Mouse (Mus musculus) forebrain, embryonic 10.5 days (tissue): ENCODE measurements at regions not wholly inside any gene's neighbourhood (a gene's known extent, or its start where the extent isn't known, plus 50 kb on each side); places are given as distances from the start of the nearest gene placed in this dataset.
A peak's percentile ranks its signal among the peaks of the same experiment; 100 is the strongest.

Experiments used
- DNase-seq: peaks from one replicate; pipeline ENCODE4 v3.0.0-alpha.2; 2017; ENCODE audit warnings: low spot score; ENCODE audit errors: extremely low spot score
- H3K27ac ChIP-seq: fragments of 300-500 bp; sonication (generic); 2 replicates; pipeline ENCODE4 v1.5.1; 2016; ENCODE audit warnings: mild to moderate bottlenecking
- H3K27me3 ChIP-seq: fragments of 300-500 bp; sonication (generic); 2 replicates; pipeline ENCODE4 v1.6.1; 2016; ENCODE audit warnings: mild to moderate bottlenecking; ENCODE audit not compliant: poor library complexity, severe bottlenecking
- H3K36me3 ChIP-seq: fragments of 300-500 bp; sonication (generic); replicated peaks from 2 replicates; pipeline ENCODE4 v1.6.1; 2016; ENCODE audit warnings: mild to moderate bottlenecking, moderate library complexity
- H3K4me1 ChIP-seq: fragments of 300-500 bp; sonication (generic); 2 replicates; pipeline ENCODE4 v1.6.1; 2016
- H3K4me3 ChIP-seq: fragments of 300-500 bp; sonication (generic); 2 replicates; pipeline ENCODE4 v1.5.1; 2016; ENCODE audit warnings: mild to moderate bottlenecking, moderate library complexity
- H3K9me3 ChIP-seq: fragments of 300-500 bp; sonication (generic); 2 replicates; pipeline ENCODE4 v1.6.1; 2016; ENCODE audit warnings: mild to moderate bottlenecking, moderate library complexity
- WGBS: fragments of 180-500 bp; shearing (Covaris S2); methylation state at CpG from one replicate; pipeline ENCODE4 v1.1.7; 2016; 5-methylcytosine and 5-hydroxymethylcytosine counted together

DNA sequence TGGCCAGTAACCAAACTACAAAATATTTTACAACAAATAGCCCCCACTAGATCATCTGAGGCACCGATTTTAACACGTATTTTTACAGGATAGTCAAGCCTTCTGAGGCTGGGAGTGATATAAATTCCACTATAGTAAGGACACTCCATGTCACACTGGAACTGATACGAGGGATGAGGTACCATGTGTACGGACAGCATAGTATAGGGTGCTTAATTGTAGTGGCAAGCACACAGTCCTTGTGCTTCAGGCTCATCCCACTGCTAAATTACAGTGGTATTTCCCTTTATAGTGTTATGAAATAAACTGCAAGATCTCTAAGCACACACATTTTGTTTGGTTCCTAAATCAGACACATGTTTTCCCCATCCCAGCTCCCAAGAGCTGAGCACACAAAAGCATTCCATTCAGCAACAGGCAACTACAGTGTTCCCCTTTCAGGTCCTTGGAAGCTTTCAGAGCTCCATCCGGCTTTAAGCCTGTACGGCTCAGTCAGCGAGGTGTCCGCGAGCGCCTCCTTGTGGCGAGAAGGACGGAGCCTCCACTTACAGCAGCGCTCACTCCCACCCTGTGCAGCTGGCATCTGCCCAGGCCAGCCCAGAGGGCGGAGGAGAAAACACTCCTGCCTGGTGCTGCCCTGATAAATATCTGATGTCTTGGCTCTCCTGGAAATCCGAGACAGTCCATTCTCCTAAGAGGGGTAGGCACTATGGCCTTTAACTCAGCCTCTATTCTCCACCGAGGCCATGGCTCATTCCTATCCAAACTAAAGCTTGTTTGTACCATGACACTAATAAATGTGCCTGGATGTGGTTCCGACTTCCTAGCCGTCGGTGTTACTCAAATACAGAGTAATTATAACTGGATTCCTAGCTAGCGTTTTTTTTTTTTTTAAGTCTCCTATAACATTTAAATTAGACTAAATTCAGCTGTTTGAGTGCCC lies 348.3 kb upstream of the G2e3 start:
- no peaks in the 10 kb centered on the region for H3K36me3 ChIP-seq
- no peaks in the 10 kb centered on the region for H3K9me3 ChIP-seq
- no peak overlapping the region for H3K4me3 ChIP-seq
- WGBS: 35% methylated on average over 20 of the region's 20 CpGs
- H3K27me3 ChIP-seq: peaks cover 46% of the 10 kb centered on the region
- H3K4me1 ChIP-seq: peaks cover 71% of the 10 kb centered on the region
- peak overlapping the region; percentile 45 for H3K27ac ChIP-seq
- peak; percentile 85 for DNase-seq

DNA sequence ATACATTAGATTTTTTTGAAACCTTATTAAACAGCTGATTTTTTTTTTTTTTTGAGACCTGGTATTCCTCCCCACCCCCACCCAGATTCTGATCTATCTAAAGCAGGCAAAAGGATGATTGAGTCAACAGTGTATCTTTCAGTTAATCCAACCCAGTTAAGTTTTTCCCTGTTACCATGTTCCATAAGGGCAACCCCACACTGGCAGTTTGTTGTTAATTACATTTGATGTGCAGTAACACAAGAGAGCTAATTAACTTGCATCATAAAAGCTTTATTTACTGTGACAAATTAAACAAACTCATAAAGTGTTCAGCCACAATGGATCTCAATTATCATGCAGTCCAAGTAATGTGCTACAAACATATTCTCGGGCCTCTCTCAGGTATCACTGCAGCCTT lies 346.8 kb upstream of the Prkd1 start:
- no peak for DNase-seq
- 82% methylated on average over 1 of the region's 1 CpGs for WGBS
- H3K4me1 ChIP-seq: peaks cover 36% of the 10 kb centered on the region

DNA sequence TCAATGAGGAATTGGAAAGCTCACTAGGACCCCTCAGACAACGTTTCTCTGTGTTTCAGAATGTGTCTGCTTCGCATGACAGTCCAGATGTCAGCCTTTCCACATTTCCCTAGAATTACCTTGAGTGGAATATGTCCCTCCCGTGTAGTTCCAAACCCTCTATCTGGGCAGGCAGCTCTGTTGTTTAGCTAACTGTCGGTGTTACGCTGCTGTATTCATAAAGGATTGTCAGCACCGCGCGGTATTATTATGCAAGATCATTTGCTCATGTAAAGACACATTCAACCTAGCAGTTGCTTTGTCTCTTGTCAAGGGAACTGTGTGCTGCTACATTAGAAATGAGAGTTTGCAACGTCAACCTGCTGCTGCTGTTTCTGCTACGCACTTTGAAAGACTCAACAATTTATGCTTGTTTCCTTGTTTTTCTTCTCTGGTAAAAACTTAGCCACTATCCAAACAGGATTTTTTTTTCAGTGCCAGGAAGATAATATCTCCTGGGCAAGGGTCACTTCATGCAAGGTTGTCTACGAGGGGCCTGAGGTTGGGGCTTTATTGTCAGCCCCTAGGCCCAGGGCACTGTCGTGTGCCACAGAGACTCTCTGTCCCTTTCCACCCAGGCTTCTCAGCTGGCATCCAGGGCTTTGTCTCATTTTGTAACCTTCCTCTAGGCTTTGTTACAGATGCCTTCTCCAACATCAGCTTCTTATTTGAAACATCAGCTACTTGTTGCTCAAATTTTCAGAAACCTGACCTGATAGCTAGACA lies 340.8 kb upstream of the Prkd1 start:
- DNase-seq: no peak
- Histone ChIP-seq H3K4me1 (peaks cover 8% of the 10 kb centered on the region), H3K9me3 (no peaks in the 10 kb centered on the region), H3K27me3 (no peaks in the 10 kb centered on the region), H3K4me3 (no peak overlapping the region), H3K36me3 (no peaks in the 10 kb centered on the region), H3K27ac (no peak overlapping the region)
- WGBS: 77% methylated on average over 12 of the region's 12 CpGs

More for the DNA sequence above, 346.8 kb upstream of the Prkd1 start:
- H3K27ac ChIP-seq: no peak overlapping the region
- H3K9me3 ChIP-seq: no peaks in the 10 kb centered on the region
- no peak overlapping the region for H3K4me3 ChIP-seq
- peaks cover 24% of the 10 kb centered on the region for H3K27me3 ChIP-seq
- H3K36me3 ChIP-seq: no peaks in the 10 kb centered on the region

DNA sequence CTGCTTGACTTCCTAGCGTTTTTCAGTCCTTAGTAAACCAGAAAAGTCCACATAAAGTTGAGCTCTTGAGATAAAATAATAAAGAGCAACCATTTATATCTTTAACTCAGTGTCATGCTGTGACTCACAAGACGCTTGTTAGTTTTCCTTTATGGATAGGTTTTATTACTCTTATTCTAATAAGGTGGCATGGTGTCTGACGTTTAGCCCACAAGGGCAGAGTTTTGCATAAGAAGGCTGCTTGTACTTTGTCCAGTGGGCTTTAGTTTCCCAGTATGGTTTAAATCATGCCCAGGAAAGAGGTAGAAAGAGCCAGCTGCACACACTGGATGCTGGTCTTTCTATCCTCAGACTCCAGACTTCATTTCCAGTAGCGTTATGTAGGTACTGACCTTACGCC lies 332.4 kb upstream of the Prkd1 start:
- Histone ChIP-seq H3K9me3 (no peaks in the 10 kb centered on the region), H3K4me1 (no peaks in the 10 kb centered on the region), H3K27me3 (no peaks in the 10 kb centered on the region), H3K27ac (no peak overlapping the region), H3K4me3 (no peak overlapping the region), H3K36me3 (no peaks in the 10 kb centered on the region)
- 91% methylated on average over 5 of the region's 5 CpGs for WGBS
- no peak for DNase-seq

DNA sequence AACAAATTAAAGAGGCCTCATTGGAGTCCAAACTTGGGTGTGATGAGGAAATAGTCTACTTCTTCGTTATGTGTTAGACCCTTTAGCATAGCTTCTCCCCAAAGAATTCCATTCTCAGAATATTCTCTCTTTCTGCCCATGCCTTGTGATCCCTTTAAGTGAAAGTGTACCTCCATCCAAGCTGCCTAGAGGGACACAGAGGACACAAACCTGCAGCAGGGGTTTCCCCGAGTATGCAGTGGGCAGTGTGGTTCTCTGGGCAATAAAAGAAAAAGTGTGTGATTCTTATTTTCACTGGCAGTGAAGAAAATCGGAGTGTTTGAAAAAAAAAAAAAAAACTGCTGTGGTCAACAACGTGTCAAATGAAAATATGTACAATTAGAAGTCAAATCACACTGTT lies 331.9 kb upstream of the Prkd1 start:
- DNase-seq: no peak

DNA sequence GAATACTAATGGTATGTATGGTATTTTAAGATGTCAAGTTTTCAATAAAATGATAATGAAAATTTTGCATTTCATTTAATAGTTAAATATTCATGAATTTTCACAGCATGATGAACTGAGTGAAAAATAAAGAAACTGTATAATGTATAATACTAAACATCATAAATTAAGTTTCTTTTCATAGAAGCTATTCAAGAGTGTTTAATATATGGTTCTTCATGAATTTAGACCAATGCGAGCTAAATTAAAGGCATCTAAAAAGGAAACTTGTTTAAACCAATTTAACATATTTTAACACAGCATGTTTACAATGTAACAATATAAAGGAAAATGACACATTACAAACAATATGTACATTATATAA lies 321.8 kb upstream of the Prkd1 start:
- Histone ChIP-seq H3K27ac (no peak overlapping the region), H3K4me3 (no peak overlapping the region), H3K9me3 (peaks cover 5% of the 10 kb centered on the region; the same call in 1 of the 2 replicates), H3K27me3 (peaks cover 32% of the 10 kb centered on the region), H3K4me1 (peaks cover 30% of the 10 kb centered on the region), H3K36me3 (no peaks in the 10 kb centered on the region)
- WGBS: 86% methylated on average over 1 of the region's 1 CpGs
- DNase-seq: no peak

More for the DNA sequence above, 331.9 kb upstream of the Prkd1 start:
- Histone ChIP-seq H3K9me3 (no peaks in the 10 kb centered on the region), H3K27me3 (no peaks in the 10 kb centered on the region), H3K4me1 (no peaks in the 10 kb centered on the region), H3K36me3 (no peaks in the 10 kb centered on the region), H3K27ac (no peak overlapping the region), H3K4me3 (no peak overlapping the region)
- 79% methylated on average over 4 of the region's 4 CpGs for WGBS

DNA sequence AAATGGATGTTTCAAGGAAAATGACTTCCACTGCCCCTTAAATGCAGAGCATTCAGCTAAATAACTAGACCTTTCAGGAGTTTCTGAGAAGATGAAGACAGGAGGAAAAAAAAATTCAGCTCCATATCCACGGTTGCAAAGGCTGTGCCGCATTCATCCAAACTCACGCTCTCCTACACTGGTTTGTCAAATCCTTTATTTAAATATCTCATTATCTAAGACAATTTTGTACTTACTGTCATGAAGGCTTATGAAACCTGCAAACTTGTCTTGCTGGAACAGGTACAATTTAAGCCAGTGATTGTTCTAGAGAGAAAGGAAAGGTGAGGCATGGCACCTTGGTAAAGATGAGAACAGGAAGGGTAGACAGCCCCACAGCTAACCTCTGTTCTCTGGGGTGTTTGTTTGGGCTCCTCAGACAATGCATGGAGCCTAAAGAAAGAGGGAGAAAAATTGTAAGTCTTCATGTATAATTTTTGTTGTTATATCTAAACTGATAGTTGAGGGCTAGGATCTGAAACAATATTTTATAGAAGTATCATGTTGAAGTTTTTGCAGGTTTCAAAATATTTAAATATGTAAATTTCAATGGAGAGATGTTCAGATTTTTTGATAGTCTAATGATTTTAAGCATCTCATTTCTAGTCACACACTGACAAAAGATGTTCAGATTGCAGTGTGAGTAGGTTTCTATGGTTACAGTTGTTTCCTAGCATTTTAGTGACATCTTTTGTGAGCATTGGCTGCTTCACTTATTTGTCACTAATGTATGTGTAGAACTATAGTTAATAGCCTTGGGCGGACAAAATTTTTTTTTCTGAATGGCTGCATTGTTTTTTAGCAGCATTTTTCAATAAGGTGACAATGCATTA lies 321.2 kb upstream of the Prkd1 start:
- no peak overlapping the region for H3K27ac ChIP-seq
- no peaks in the 10 kb centered on the region for H3K36me3 ChIP-seq
- no peak overlapping the region for H3K4me3 ChIP-seq
- no peak for DNase-seq
- WGBS: 69% methylated on average over 4 of the region's 4 CpGs
- H3K27me3 ChIP-seq: peaks cover 35% of the 10 kb centered on the region
- peaks cover 5% of the 10 kb centered on the region; the same call in 1 of the 2 replicates for H3K9me3 ChIP-seq
- H3K4me1 ChIP-seq: peaks cover 30% of the 10 kb centered on the region

DNA sequence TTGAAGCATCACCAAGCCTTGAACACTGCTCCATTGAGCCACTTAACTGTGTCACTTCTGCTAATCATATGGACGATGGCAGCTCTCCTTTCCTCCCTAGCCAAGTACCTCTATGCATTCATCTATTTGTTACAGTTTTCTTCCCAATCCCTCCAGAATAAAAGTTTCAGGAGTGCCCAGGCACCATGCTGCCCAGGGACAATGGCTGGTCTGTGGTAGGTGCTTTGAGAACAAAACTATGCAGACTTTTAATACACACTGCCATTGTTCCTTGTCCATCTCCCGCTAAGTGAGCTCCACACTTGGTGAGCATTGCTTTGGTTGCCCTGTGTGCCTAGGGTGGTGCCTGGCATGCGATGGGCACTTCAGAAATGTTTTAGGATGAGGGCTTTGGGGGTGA lies 320.5 kb upstream of the Prkd1 start:
- DNase-seq: no peak
- H3K4me1 ChIP-seq: peaks cover 30% of the 10 kb centered on the region
- no peak overlapping the region for H3K27ac ChIP-seq
- H3K4me3 ChIP-seq: no peak overlapping the region
- WGBS: 25% methylated on average over 3 of the region's 3 CpGs
- no peaks in the 10 kb centered on the region for H3K36me3 ChIP-seq
- H3K27me3 ChIP-seq: peaks cover 35% of the 10 kb centered on the region
- H3K9me3 ChIP-seq: peaks cover 5% of the 10 kb centered on the region; the same call in 1 of the 2 replicates

DNA sequence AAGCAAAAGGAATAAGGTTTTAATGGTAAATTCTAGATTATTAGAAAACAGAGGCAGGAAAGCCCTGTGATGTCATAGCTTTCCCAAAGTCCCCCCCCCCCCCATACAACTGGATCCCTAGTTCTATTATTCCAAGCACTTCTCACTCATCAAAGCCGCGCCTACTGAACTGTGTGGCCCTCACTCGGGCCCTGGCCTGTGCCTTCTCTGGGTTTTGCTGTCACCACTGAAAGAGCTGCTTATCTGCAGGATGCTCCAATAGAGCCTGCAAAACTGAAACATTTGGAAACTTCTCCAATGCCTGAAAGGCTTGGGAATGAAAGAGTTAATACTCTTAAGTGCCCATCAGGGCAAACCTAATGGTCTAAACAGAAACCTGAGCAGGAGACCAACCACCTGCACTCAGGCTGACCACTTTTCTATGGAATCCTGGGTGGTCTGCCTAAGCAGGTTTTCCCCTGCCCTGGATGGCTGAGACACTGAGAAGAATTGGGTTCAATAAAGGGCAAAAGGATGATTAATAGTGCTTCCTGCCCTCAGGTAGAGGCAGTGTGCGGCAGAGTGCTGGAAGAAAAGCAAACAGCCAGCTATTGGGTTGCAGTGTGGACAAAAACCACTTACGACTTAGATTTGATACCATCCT lies 318.4 kb upstream of the Prkd1 start:
- no peak for DNase-seq
- H3K36me3 ChIP-seq: no peaks in the 10 kb centered on the region
- H3K4me1 ChIP-seq: peaks cover 30% of the 10 kb centered on the region
- peaks cover 35% of the 10 kb centered on the region for H3K27me3 ChIP-seq
- no peak overlapping the region for H3K27ac ChIP-seq
- WGBS: 53% methylated on average over 5 of the region's 5 CpGs
- no peak overlapping the region for H3K4me3 ChIP-seq
- H3K9me3 ChIP-seq: no peaks in the 10 kb centered on the region

DNA sequence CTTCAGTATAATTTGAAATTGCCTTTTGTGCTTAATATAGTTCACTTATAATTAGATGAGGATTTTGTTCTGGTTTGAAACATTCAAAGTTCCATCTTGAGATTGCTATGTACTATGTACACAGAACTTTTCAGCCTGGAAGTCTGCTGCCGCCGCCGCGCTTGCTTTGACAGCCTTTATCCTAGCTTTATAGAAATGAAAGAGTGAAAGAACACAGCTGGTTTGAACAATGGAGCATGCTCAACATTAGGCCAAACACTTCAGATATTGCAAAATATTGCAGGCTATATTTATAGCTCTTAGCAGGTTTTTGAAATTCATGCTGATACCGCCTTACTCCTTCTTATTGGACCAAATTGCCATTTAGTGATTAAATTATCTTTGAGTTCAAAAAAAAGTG lies 305.1 kb upstream of the Prkd1 start:
- no peaks in the 10 kb centered on the region for H3K36me3 ChIP-seq
- H3K4me1 ChIP-seq: no peaks in the 10 kb centered on the region
- no peaks in the 10 kb centered on the region for H3K27me3 ChIP-seq
- 96% methylated on average over 5 of the region's 5 CpGs for WGBS
- H3K4me3 ChIP-seq: no peak overlapping the region
- no peak for DNase-seq
- no peak overlapping the region for H3K27ac ChIP-seq
- peaks cover 2% of the 10 kb centered on the region; the same call in 1 of the 2 replicates for H3K9me3 ChIP-seq

DNA sequence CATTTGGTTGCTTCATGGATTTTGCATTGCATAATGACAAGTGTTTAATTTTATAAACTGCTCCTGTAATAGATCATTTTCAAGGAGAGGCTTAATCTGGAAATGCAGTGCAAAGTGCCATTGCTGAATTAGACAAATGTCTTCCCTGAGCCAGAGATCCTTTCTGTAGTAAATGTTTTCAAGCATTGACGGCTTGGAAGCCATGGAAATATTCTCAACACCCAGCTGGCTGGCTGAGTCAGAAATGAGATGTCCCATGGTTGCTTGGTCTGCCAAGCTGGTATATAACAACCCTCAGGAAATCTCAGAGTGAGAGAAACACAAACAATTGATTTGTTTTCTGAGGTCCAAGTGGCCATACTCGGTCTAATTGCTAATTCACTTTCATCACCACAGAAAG lies 298.1 kb upstream of the Prkd1 start:
- H3K27me3 ChIP-seq: peaks cover 20% of the 10 kb centered on the region
- no peak for DNase-seq
- H3K4me3 ChIP-seq: no peak overlapping the region
- H3K36me3 ChIP-seq: no peaks in the 10 kb centered on the region
- 85% methylated on average over 2 of the region's 2 CpGs for WGBS
- H3K27ac ChIP-seq: no peak overlapping the region
- 0 out of 2 replicates have a peak, but pooled peaks cover 3% of the 10 kb centered on the region for H3K9me3 ChIP-seq
- H3K4me1 ChIP-seq: peaks cover 9% of the 10 kb centered on the region
